Mouse (Mus musculus) cerebellum, adult 2 months (tissue): ENCODE results near the gene Tsen54. TPM values are rescaled to one million over a fixed set of nuclear protein-coding genes. Genes with fewer than 3 reads are reported as not detected.

Source experiments
- DNase-seq, 2 experiments: peaks; one replicate each; pipeline ENCODE4 v3.0.0; 2021
- H3K27ac ChIP-seq: fragments of 200-500 bp; 2 replicates; pipeline ENCODE4 v1.5.1; 2012; ENCODE audit warnings: low read length, control low read depth, inconsistent platforms; ENCODE audit not compliant: insufficient read depth
- H3K27me3 ChIP-seq: fragments of 200-500 bp; 2 replicates; pipeline ENCODE4 v1.6.1; 2012; ENCODE audit warnings: inconsistent platforms, mild to moderate bottlenecking, low read length, moderate library complexity; ENCODE audit not compliant: control insufficient read depth, insufficient read depth
- H3K4me1 ChIP-seq: fragments of 200-500 bp; 2 replicates; pipeline ENCODE4 v1.6.1; 2011; ENCODE audit warnings: low read length; ENCODE audit not compliant: control insufficient read depth, insufficient read depth
- H3K4me3 ChIP-seq: fragments of 200-500 bp; replicated peaks from 2 replicates; pipeline ENCODE3; 2011; ENCODE audit warnings: mild to moderate bottlenecking, low read depth, low read length, control low read depth; ENCODE audit not compliant: insufficient read depth
- CTCF ChIP-seq: fragments of 200-500 bp; IDR thresholded peaks from 2 replicates; pipeline ENCODE4 v1.5.1; 2011; ENCODE audit warnings: low read depth, mild to moderate bottlenecking, control low read depth, low read length, moderate library complexity, borderline replicate concordance; ENCODE audit not compliant: insufficient read depth
- POLR2A ChIP-seq: fragments of 200-500 bp; IDR thresholded peaks from 2 replicates; pipeline ENCODE4 v1.6.1; 2011; ENCODE audit warnings: low read length, control low read depth, borderline replicate concordance; ENCODE audit not compliant: insufficient read depth
- WGBS: fragments of 180-500 bp; shearing (Covaris S2); methylation state at CpG from one replicate; pipeline ENCODE4 v1.1.7; 2018; 5-methylcytosine and 5-hydroxymethylcytosine counted together
- polyA plus RNA-seq: library from polyadenylated mRNA; depleted of rRNA; stranded (reverse); fragments of >200 nt; gene quantifications from 2 replicates; pipeline ENCODE4 v1.2.3, GENCODE M21; 2012; rRNA removed

Tsen54 gene
- polyA plus RNA-seq, 1 experiment = 25.0 TPM

DNA sequence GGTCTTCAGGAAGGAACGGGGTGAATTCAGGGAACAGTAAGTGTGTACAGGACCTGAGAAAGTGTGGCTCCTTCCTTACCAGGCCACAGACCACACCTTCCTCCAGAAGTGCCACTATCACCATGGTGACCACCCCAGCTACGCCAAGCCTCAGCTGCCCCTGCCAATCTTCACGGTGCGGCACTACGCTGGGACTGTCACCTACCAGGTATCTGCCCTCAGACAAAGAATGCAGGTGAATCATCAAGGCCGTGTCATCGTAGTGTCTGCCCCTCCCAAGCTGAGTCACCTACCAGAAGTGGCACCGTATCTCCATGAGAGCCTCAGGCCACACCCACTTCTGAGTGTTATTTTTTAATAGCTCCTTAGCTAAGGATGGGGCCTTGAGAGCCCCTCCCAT, 54.9 kb downstream of the Tsen54 start:
- Histone ChIP-seq H3K27me3 (no peaks in the 10 kb centered on the region), H3K27ac (no peak overlapping the region), H3K4me1 (no peaks in the 10 kb centered on the region), H3K4me3 (no peak overlapping the region)
- WGBS = 79% methylated on average over 8 of the region's 8 CpGs
- TF ChIP-seq CTCF (no peak), POLR2A (no peak)
- DNase-seq = no peak

DNA sequence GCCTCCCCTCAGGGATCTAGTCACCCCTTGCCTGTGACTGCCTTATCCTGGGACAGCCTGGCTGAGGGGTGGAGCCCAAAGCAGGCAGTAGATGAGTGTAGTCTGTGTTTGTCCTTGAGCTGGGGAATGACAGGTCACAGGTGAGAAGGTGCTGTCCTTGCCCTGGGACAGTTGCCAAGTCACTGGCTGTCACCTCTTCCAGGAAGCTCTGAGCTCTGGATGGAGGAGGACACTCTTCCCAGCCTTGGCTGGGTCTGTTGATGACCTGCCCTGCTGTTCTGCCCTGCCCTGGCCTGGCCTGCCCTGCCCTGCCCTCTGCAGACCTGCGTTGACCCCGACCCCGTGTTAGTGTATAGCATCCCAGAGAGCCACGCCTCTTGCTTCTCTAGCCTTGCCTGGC, 57.9 kb downstream of the Tsen54 start:
- Histone ChIP-seq H3K4me3 (no peak overlapping the region), H3K27ac (no peak overlapping the region), H3K4me1 (no peaks in the 10 kb centered on the region), H3K27me3 (no peaks in the 10 kb centered on the region)
- DNase-seq = no peak
- 79% methylated on average over 4 of the region's 4 CpGs for WGBS
- TF ChIP-seq POLR2A (no peak), CTCF (no peak)

Other genes with a start within 250 kb of the Tsen54 start
- gene Mrps7, start 210.8 kb upstream of the Tsen54 start, polyA plus RNA-seq = 55.9 and 57.5 TPM in 2 replicates
- 64.2 and 68.0 TPM in 2 replicates for gene Gga3, start 210.7 kb upstream of the Tsen54 start, polyA plus RNA-seq
- gene Mif4gd, start 201.8 kb upstream of the Tsen54 start, polyA plus RNA-seq = 86.9 and 97.3 TPM in 2 replicates
- gene Slc25a19, start 186.4 kb upstream of the Tsen54 start, polyA plus RNA-seq = 115 and 123 TPM in 2 replicates
- 132 and 149 TPM in 2 replicates for gene Grb2, start 106.1 kb upstream of the Tsen54 start, polyA plus RNA-seq
- 54.2 and 57.4 TPM in 2 replicates for gene Tmem94, start 49.3 kb upstream of the Tsen54 start, polyA plus RNA-seq
- gene Caskin2, start 1.1 kb upstream of the Tsen54 start, polyA plus RNA-seq = 16.5 and 17.1 TPM in 2 replicates
- gene Llgl2, start 9.3 kb downstream of the Tsen54 start, polyA plus RNA-seq = 1.8 and 2.5 TPM in 2 replicates
- gene Myo15b, start 43.7 kb downstream of the Tsen54 start, polyA plus RNA-seq = 0.16 and 0.32 TPM in 2 replicates
- gene Smim5, start 85.2 kb downstream of the Tsen54 start, polyA plus RNA-seq = 1.3 and 1.7 TPM in 2 replicates
- 0.11 TPM in 1 of 2 replicates, not detected in the other for gene Smim6, start 97.3 kb downstream of the Tsen54 start, polyA plus RNA-seq
- 49.5 and 53.5 TPM in 2 replicates for gene Sap30bp, start 118.6 kb downstream of the Tsen54 start, polyA plus RNA-seq
- gene Recql5, start 118.8 kb downstream of the Tsen54 start, polyA plus RNA-seq = 24.7 and 28.5 TPM in 2 replicates
- gene Itgb4, start 160.0 kb downstream of the Tsen54 start, polyA plus RNA-seq = 21.6 and 28.6 TPM in 2 replicates
- gene Galk1, start 198.0 kb downstream of the Tsen54 start, polyA plus RNA-seq = 14.8 and 15.1 TPM in 2 replicates
- 456 and 541 TPM in 2 replicates for gene H3f3b, start 213.2 kb downstream of the Tsen54 start, polyA plus RNA-seq
- gene Unk, start 215.6 kb downstream of the Tsen54 start, polyA plus RNA-seq = 48.1 and 49.1 TPM in 2 replicates